Mouse (Mus musculus) CD4-positive helper T cell, adult 2 months (primary cell): ENCODE measurements around the gene Ncbp2.
"Not testable (repeated sequence)": the region's sequence is repeated elsewhere in the genome, so short reads cannot be mapped to it uniquely, and the experiment has no call there.

Experiments
- DNase-seq: peaks from one replicate; pipeline ENCODE4 v3.0.0-alpha.2; 2012; ENCODE audit warnings: low read depth, missing footprints, low spot score

Ncbp2 gene

DNA sequence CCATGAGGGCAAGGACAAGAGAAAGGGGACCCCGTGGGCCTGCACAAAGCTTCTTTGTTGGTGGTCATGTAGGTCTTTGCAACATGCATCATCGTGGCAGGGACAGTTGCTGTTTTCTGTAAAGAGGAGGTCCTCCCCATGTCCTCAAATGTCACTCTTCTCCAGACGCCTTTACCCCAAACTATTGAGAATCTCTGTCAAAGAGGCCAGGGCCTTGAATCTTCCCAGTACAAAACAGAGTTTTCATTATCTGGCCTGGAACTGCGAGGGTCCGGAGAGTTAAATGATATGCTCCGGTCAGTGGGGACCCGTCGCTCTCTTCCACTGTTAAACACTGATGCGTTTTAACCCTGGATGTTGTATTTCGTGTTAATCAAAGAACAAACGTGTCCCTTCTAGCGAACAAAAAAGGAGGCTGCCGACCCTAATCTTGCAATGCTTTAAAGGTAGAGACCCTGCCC, 13.7 kb upstream of the Ncbp2 start:
- no peak for DNase-seq

DNA sequence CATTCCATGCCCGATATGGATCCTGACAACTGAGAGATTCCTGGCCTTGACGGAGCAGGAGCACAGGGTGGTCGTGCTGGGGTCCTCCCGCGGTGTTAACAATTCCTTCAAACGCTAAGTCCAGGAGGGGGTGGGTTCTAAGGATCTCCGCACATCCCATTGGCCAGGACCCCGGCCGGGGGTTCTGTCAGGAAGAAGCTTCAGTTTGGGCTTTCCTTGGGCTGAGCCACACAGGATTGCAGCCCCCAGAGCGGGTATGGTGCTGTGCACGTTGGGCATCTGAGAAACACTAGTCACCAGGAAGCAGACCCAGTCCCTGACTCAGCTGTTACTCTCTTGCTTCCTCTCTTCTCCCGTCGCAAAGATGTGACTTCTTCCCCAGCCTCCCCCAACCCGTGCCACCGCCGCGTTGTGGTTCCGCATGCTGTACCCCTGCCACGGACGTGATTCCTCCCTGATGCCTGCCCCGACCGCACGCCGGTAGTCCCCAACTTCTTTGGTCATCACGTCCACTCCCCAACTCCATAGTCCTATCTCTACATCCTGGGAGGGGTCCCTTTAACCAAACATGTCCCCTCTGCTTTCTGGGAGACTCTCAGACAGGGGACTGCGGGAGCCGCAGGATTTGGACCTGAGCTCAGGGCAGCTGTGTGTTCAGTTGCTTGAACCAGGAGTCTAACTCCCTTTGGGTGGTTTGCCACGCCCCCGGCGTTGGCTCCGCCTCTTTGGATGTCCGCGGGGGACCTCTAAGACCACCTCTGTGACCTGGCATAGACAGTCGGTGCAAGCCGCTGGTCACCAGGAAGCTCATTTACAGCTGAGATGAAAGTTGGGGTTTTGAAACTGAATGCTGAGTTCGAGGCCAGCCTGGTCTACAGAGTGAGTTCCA, 13.0 kb upstream of the Ncbp2 start:
- DNase-seq: peak; percentile 22

DNA sequence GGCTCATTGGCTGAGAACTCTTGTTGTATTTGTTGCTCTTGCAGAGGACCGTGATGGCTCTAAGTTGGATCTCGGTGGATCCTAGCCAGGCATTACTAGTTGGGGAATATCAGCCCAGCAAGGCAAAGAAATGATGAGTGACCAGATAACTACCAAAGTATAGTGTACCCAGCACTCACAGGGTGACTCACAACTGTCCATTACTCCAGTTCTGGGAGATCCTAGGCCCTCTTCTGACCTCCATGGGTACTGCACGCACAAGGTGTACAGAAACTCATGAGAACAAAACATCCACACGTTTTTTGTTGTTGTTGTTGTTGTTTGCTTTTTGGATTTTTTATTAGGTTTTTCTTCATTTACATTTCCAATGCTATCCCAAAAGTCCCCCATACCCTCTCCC, 11.7 kb upstream of the Ncbp2 start:
- no peak for DNase-seq

DNA sequence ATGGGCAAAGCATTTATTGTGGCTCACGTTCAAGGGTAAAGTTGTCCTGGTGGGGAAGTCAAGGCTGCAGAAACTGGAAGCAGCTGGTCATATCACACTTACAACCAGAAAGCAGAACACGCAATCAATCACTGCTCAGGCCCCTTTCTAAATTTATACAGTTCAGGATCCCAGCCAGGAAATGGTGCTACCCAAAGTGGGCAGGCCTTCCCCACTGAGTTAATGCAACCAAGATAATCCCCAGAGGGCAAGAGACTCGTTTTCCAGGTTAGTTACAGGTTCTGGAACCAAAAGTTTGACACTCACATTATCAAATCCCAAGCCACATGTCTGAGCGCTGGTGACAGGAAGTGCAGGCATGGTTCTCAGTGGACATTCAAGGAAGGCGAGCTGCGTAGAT, 9.5 kb upstream of the Ncbp2 start:
- no peak for DNase-seq

DNA sequence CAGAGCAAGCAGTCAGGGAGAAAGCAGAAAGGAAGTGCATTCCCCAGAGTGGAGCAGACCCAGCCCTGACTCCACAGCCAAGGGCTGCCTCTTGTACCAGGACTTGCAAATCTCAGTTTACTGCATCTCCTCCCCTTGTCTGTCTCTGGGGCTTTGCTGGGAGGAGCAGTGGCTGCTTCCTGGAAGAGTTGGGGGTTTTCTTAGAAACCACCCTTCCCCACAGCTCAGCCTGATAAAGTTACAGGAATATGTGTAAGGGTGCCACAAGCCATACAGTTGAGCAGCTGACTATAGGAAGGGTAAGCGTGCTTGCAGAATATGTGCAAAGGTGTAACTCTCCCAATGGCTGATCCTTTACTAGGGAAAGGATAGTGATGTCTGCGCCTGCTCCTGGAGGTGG, 7.7 kb upstream of the Ncbp2 start:
- DNase-seq: no peak

DNA sequence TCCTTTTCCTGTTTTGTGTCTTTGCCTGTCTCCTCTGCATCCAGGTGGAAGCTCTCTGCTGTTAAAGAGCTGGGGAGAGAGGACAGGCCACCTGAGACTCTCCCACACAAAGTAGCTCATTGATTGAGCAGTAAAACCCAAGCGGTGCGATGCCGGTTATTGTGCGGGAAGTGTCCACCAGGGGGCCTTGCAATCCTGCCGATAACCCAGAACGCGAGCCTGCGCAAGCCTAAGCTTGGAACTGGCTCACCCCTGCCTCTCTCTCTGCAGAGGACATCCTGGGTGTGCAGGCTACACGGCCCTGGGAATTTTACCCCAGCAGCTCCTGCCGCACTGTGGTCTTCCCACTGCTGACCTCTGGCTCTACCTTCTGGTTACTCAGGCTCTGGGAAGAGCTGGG, 4.3 kb upstream of the Ncbp2 start:
- DNase-seq: peak; percentile 76

DNA sequence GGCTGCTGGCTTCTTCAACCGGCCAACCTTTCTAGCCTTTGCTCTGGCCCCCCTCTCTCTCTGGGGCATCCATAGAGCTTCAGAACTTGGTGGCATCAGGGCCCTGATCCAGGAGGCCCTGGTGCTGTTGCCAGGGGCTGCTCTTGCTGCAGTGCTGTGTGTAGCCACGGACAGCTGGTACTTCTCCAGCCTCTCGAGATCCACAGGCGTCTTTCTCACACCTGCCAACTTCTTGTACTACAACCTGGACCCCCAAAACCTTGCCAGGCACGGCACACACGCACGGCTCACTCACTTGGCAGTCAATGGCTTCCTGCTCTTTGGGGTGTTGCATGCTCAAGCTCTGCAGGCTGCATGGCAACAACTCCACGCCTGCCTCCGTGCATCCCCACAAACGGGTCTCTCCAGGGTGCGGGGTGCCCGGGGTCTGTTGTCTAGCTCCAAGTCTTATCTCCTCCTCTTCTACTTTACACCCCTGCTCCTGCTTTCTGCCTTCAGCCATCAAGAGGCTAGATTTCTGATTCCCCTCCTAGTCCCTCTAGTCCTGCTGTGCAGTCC, 3.5 kb upstream of the Ncbp2 start:
- DNase-seq: no peak

DNA sequence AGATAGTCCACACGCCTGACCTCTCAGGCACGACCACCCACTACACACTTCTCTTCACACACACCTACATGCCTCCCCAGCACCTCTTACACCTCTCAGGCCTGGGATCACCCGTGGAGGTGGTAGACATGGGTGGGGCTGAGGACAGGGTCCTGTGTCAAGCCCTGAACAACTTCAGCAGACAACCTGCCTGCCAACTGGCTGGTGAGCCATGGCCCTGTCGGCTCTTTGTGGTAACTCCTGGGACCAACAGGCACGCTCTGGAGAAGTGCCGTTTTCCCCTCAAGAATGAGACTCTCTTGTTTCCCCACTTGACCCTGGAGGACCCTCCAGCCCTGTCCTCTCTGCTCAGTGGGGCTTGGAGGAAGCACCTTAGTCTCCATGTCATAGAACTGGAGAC, 2.9 kb upstream of the Ncbp2 start:
- DNase-seq: no peak

DNA sequence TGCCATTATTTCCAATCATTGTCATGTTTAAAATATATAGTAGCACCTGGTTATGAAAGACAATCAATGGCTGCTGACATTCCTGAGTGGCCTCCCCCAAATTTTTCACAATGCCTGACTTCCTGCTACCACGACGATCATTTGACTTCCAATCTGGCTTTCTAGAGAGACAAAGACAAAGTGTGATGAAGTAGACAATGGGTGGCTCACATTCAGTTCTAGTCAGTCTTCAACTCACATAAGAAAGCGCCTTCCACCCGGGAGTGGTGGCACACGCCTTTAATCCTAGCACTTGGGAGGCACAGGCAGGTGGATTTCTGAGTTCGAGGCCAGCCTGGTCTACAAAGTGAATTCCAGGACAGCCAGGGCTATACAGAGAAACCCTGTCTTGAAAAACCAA, 2.3 kb upstream of the Ncbp2 start:
- DNase-seq: not testable (repeated sequence)

DNA sequence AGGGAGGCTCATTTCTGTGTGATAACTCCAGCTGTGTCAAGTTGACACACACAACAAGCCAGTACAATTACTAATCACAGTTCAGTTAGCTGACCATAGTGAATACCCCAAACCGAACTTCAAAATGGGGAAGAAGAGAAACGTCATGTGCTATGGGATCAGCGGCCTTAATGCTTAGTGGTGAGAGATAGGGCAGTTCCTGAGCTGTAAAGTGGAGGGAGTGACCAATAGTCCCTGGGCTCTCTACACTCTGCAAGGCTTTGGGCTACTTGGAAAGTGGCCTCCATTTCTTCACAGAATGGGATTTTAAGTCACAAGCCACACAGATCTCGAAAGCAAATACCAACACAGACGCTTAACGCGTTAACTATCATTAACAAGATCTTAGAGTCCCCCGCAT, 980 bp upstream of the Ncbp2 start:
- DNase-seq: no peak

DNA sequence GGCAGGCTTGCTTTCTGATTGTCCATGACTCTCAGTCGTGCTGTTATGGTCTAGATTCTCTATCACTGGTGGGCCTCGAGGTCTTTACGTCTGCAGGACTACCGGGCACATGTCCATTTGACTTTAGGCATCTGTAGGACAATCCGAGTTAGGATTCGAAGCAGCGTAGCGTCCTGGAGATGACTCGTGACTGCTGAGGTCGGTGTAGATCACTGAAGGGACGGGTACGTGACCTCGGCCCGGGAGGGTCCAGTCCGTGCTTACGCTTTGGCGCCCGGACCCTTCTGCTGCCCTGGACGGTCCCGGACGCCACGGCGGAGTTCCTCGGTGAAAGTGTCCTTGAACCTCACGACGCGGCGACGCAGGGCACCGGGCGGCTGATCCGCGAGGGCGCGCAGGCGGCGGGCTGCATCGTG, 404 bp upstream of the Ncbp2 start:
- no peak for DNase-seq

DNA sequence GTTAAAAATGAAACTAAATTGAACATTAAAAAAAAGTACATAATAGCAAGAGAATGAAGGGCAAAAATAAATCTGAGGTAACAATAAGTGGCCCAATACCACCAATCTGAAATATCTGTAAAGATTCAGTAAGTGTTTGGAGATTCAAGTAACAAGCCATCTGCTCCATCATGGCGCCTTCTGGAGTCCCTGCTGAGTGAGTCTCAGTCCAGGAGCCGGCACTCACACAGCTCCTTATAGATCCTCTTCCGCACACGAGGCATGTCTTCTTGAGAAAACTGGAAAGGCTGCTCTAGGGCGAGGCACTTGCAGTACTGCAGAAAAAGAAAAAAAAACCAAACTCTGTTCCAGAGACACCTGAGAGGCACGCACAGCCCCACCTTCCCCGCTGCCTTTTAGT, 14.9 kb downstream of the Ncbp2 start:
- DNase-seq: no peak

DNA sequence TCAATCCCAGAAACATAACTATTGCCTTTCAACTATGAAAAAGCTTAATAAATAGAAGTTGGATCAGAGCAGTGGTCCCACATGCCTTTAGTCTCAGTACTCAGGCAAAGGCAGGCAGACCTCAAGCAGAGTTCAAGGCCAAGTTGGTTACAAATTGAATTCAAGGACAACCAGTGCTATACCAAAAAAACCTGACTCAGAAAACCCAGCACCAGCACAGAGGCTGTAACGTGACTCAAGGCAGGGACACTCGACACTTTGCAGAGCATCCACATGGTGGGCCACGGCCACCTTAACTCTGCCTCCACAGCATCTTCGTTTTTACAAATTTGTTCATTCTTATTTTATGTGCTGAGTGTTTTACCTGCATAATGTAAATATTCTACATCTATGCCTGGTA, 26.9 kb downstream of the Ncbp2 start:
- DNase-seq: no peak

DNA sequence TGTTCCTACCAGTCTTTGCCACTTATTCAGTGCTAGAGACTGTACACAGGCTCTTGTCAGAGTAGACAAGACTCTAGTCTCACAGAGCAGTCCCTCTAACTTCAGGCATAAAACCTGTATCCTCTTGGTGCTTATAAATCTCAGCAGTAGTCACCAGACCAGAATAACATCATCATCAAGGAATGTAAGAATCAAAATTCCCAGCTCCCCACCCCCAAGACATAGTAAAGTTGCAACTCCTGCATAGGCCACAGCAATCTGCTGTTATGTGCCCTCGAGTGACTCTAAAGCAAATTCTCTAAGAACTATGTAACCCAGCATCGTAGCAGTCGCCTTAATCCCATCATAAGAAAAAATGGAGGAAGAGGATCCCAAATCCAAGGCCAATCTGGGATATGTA, 31.2 kb downstream of the Ncbp2 start:
- no peak for DNase-seq

DNA sequence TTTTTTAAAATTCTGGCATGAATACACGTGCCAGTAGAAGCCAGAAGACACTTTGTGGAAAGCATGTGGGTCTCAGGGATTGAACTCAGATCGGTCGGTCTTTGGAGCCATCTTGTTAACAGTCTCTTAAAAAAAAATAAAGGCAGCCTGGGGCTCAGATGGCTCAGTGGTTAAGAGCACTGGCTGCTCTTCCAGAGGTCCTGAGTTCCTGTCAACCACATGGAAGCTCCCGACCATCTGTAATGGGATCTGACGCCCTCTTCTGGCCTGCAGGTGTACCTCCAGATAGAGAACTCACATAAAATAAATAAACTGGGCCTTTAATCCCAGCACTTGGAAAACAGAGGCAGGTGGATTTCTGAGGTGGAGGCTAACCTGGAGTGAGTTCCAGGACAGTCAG, 32.6 kb downstream of the Ncbp2 start:
- DNase-seq: no peak

DNA sequence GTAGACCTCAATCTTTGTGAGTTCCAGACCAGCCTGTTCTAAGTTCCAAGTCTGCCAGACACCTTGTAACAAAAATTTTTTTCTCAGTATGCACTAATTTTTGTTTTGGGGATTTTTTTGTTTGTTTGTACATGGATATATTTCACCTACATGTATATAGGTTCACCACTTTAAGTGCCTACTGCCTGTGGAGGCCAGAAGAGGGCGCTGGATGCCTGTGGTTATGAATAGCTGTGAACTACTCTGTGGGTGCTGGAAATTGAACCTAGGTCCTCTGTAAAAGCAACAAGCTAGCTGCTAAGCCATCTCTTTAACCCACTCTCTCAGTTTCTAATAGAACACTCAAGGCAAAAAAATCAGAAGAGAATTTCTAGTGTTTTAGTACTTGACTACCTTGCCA, 43.7 kb downstream of the Ncbp2 start:
- peak; percentile 12 for DNase-seq

DNA sequence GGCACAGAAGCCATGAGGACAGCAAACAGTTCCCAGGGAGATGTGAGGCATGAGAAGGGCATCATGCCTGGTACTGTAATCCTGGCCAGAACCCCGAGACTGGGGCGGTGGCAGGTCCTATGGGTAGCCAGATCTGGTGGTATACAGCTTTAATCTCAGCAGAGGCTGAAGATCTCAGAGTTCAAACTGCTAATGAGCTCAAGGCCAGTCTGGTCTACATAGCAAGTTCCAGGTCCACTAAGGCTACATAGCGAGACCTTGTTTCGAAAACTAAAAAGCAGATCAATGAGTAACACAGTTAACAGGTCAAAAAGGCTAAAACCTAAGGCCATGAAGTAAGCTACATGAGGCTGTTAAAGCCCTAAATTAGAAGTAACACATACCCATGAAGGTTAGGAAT, 44.9 kb downstream of the Ncbp2 start:
- no peak for DNase-seq

DNA sequence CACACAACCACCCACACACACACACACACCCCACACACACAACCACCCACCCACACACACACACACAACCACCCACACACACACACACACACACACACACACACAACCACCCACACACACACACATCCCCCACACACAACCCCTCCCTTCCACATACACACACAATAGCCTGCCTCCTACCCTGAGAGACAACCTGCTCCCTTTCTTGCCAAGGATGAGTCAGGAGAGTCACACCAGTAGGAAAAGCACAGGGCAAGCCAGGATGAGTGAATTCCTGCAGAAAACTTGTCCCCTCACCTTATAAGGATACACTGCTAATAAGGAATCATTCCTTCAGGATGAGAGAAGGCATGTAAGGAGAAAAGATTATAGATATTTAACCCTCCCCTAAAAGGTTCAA, 45.6 kb downstream of the Ncbp2 start:
- no peak for DNase-seq

DNA sequence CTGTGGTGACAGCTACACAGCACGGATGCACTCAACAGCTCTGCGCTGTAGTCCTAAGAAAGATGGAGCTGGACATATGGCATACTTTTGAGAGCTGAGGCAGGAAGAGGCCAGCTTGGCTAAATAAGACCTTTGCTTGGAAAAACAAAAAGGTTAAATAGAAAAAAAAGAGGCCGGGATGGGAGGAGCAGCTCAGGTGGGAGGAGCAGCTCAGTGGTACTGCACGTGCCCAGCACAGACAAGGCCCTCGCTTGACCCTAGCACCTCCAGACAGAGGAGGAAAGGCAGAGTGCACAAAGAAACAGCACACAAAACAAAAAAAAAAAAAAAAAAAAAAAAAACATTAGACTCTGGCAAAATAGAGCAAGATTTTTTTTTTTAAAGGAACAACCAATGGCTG, 48.1 kb downstream of the Ncbp2 start:
- DNase-seq: no peak

DNA sequence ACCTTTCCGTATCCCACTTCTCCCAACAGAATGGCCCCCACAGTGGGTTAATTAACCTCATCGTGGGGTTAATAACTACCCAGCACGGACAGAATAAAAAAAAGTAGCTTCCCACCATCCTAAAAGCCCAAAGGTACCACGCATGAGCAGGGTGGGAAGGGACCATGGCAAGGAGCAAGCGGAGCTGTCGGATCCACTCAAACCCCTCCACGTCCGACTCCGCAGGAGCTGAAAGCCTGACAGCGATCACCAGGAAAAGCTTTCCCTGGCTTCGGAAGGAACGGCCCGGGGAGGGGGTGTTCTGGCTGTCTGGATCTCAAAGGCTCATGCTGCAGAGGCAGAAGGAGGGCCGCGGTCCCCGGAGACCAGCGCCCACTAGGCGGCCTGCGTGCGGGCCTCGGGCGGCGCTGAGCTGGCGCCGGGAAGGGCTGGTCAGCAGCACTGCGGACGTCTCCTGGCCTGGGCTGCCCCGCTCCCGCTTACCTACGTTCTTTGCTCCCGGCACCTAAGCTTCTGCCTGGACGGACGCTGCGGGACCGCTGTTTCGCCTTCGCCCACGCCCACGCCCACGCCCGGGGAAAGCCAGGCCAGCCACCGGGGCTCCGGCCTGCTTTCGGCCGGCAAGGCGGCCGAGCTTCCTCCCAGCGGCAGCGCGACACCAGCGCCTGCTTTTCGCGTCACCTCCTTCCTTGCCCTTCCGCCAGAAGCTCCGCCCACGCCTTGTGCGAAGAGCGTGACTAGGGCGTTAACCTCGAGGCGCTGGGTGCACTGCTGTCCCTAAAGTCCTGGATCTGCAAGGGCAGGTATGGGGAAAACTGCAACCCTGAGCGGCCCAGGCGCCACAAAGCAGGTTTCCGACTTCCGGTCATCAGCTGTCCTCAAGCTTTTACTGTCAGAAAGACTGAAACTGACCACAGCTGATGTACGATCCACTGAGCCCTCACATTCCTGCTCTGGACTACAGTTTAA, 54.5 kb downstream of the Ncbp2 start, which contains the start of gene Senp5:
Senp5 (minus strand) TSS at position 779 of the 969 bp plus-strand sequence.
- DNase-seq: peak; percentile 92

DNA sequence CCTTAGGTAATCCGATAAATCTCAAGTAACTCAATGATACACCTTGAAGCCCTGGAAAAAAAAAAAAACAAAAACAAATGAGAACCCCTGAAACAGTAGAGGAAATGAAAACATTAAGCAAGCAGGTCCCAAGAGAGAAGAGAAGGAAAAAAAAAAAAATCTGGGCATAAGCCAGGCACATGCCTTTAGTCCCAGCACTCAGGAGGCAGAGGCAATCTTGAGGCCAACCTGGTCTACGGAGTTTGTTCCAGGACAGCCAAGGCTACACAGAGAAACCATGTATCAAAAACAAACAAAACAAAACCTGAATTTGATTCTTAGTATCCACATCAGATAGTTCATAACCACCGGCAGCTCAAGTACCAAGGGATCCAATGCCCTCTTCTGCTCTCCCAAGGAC, 56.4 kb downstream of the Ncbp2 start:
- no peak for DNase-seq
